Mouse (Mus musculus): ENCODE data around the gene Eif4e1b. TPM values are rescaled to one million over a fixed set of nuclear protein-coding genes. Genes with fewer than 3 reads are reported as not detected.

The Eif4e1b gene
- polyA plus RNA-seq, 1 experiment from 2014 or later, result not detected

DNA sequence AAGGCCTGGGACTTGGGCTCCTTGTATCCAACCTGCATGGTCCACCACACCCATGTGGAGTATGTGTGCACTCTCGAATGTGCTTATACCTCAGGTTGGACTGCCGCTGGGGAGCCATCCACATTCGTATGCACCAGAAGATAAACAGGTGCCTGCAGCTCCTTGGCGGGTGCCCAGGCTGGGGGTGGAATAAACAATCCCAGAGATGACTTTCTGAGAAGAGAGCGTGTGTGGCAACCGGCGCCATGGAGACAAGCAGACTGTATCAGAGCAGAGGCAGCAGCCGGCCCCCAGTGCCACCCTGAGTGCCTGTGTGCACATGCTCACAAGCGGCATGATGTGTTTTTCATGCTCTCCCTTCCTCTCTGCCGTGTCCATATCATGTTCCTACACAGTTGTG is 31.1 kb upstream of the Eif4e1b start:
- H3K4me1 ChIP-seq (replicated peaks), result peaks cover 59% of the 10 kb centered on the region
- peaks cover 35% of the 10 kb centered on the region for H3K27me3 ChIP-seq
- no peak overlapping the region for H3K4me2 ChIP-seq (replicated peaks)
- no peak overlapping the region for H3K4me3 ChIP-seq (replicated peaks)
- ATAC-seq, result no peak
- 73% methylated on average over 10 of the region's 10 CpGs for WGBS
- 0 out of 2 replicates have a peak overlapping the region, but pooled peaks have one; percentile 28 for H3K9ac ChIP-seq (replicated peaks)
- H3K9me3 ChIP-seq, result no peaks in the 10 kb centered on the region
- no peaks in the 10 kb centered on the region for H3K36me3 ChIP-seq
- no peak overlapping the region for H3K27ac ChIP-seq

GRCm38 (mm10) chr13:54753733-54754132 is 30.1 kb upstream of the Eif4e1b start:
- ATAC-seq, result no peak
- no peak overlapping the region for H3K4me3 ChIP-seq (replicated peaks)
- no peak overlapping the region for H3K27ac ChIP-seq
- peaks cover 51% of the 10 kb centered on the region for H3K4me1 ChIP-seq (replicated peaks)
- no peaks in the 10 kb centered on the region for H3K9me3 ChIP-seq
- no peak overlapping the region for H3K9ac ChIP-seq (replicated peaks)
- WGBS, result 67% methylated on average over 6 of the region's 6 CpGs
- no peak overlapping the region for H3K4me2 ChIP-seq (replicated peaks)
- no peaks in the 10 kb centered on the region for H3K36me3 ChIP-seq
- H3K27me3 ChIP-seq, result peaks cover 30% of the 10 kb centered on the region

DNA sequence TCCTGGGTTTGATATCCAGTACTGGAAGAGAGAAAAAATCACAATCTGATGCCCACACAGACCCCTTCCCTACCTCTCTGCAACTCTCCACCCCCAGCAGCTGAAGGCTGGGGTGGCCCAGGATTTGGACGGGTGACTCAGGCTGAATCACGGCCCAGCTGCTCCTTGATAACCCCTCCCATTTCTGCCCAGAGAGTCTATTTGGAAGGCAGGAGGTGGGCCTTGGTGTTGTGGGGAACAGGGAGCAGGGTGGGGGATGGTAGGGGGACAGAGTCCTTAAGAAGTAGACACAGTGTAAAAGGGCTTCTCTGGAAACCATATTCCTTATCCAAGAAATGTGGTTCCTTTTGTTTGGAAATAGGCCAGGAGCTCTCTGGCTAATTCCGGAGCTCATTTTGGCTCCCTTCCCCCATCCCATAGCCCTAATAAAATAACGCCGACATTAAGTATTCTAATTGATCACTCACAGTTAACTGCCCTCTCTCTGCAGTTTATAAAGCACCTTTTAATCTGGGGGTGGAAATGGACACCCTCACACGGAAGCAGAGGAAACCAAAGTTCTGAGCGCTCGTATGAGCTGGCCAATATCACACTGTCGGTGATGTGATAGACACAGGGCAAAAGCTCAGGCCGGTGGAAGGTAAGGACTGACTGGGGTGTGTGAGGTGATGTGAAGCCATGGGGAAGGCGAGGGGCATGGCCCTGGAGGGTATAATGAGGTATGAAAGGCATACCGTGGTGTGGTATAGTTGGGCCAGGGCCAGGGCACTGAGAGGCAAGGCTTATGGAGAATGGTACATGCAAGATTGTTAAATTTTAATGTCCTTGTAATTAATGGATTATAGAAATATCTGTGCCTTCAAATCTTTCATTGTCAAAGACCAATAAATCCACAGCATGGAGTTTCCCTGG is 29.4 kb upstream of the Eif4e1b start:
- no peak for ATAC-seq
- peaks cover 55% of the 10 kb centered on the region for H3K4me1 ChIP-seq (replicated peaks)
- no peaks in the 10 kb centered on the region for H3K36me3 ChIP-seq
- H3K9ac ChIP-seq (replicated peaks), result no peak overlapping the region
- WGBS, result 41% methylated on average over 12 of the region's 12 CpGs
- H3K27ac ChIP-seq, result no peak overlapping the region
- no peak overlapping the region for H3K4me3 ChIP-seq (replicated peaks)
- H3K27me3 ChIP-seq, result peaks cover 30% of the 10 kb centered on the region
- H3K9me3 ChIP-seq, result no peaks in the 10 kb centered on the region
- no peak overlapping the region for H3K4me2 ChIP-seq (replicated peaks)

GRCm38 (mm10) chr13:54755201-54755830 is 28.5 kb upstream of the Eif4e1b start:
- H3K4me1 ChIP-seq (replicated peaks), result peaks cover 57% of the 10 kb centered on the region
- H3K9ac ChIP-seq (replicated peaks), result 0 out of 2 replicates have a peak overlapping the region, but pooled peaks have one; percentile 19

DNA sequence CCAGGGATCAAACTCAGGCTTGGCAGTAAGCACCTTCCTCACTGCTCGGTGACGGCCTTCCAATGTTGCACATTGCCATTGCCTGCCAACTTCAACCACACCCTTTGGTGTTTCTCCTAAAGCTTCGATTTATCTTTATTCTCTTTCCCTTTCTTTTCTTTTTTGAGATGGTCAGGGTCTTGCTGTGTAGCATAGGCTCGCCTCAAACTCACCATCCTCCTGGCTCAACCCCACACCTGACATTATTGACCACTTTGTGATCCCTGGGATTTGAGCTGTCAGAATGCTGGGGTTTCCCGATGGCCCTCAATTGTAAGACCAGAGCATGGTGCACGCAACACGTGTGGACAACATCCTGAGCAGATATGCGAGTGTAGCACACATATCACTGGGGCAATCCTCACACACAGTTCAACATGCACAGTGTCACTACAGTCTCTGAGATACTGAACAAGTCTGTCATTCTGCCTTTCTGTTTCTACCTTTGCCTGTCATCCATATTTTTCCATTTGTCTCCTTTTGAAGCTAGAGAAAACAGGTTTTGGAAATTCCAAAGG is 27.6 kb upstream of the Eif4e1b start:
- Histone ChIP-seq H3K9me3 (no peaks in the 10 kb centered on the region), H3K27me3 (peaks cover 33% of the 10 kb centered on the region), H3K27ac (no peak overlapping the region), H3K4me3 (replicated peaks) (no peak overlapping the region), H3K4me2 (replicated peaks) (no peak overlapping the region), H3K36me3 (no peaks in the 10 kb centered on the region), H3K4me1 (replicated peaks) (peaks cover 55% of the 10 kb centered on the region), H3K9ac (replicated peaks) (no peak overlapping the region)
- WGBS, result 87% methylated on average over 8 of the region's 8 CpGs
- no peak for ATAC-seq

More at GRCm38 (mm10) chr13:54755201-54755830, 28.5 kb upstream of the Eif4e1b start:
- no peaks in the 10 kb centered on the region for H3K36me3 ChIP-seq
- WGBS, result 17% methylated on average over 9 of the region's 9 CpGs
- H3K4me3 ChIP-seq (replicated peaks), result no peak overlapping the region
- H3K27ac ChIP-seq, result peak overlapping the region; percentile 69
- peaks cover 32% of the 10 kb centered on the region for H3K27me3 ChIP-seq
- no peak for ATAC-seq
- no peaks in the 10 kb centered on the region for H3K9me3 ChIP-seq
- 0 out of 2 replicates have a peak overlapping the region, but pooled peaks have one; percentile 17 for H3K4me2 ChIP-seq (replicated peaks)

GRCm38 (mm10) chr13:54757093-54757830 is 26.5 kb upstream of the Eif4e1b start:
- Histone ChIP-seq H3K4me2 (replicated peaks) (peak overlapping the region; percentile 88), H3K27ac (peak overlapping the region; percentile 94), H3K9ac (replicated peaks) (peak overlapping the region; percentile 69), H3K9me3 (no peaks in the 10 kb centered on the region), H3K4me3 (replicated peaks) (peak overlapping the region; percentile 47), H3K4me1 (replicated peaks) (peaks cover 55% of the 10 kb centered on the region), H3K36me3 (no peaks in the 10 kb centered on the region), H3K27me3 (peaks cover 32% of the 10 kb centered on the region)
- ATAC-seq, result no peak
- 32% methylated on average over 10 of the region's 10 CpGs for WGBS

DNA sequence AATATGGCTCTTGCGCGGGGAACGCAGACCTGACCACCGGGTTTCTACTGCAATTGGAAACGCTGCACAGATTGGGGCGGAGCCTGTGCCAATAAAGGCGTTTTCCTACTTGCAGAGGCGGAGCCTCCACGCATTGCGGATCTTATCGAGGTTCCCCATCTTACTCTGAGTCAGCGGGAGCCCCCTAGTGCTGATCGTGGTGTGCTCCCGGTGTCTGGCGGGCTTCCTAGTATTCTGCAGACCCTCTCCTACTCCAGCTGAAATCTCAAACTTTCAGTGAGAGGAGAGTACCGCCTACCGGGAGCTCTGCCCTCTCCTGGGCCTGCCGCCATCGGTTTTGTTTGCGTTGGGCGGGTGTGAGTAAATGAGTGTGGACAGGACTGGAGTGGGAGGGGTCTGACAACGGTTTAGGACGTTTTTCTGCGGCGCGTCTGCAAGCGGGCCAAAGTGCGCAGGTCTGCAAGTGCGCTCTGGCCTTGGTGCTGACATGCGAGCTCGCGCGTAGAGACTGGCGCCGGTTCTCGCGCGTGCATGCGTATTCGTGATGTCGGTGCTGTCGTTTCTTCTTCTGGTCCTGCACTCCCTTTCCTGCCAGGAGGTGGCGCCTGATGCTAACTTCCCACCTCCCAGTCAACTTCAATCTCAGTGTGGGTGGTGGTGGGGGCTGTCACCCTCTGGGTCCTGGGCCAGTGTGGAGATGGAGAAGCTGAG is 25.6 kb upstream of the Eif4e1b start:
- Histone ChIP-seq H3K36me3 (no peaks in the 10 kb centered on the region), H3K4me1 (replicated peaks) (peaks cover 50% of the 10 kb centered on the region), H3K9me3 (no peaks in the 10 kb centered on the region), H3K9ac (replicated peaks) (peak overlapping the region; percentile 69), H3K27me3 (peaks cover 30% of the 10 kb centered on the region), H3K27ac (peak overlapping the region; percentile 94), H3K4me2 (replicated peaks) (peak overlapping the region; percentile 88), H3K4me3 (replicated peaks) (peak overlapping the region; percentile 47)
- ATAC-seq, result peak; percentile 79
- WGBS, result under 1% methylated on average over 43 of the region's 43 CpGs

DNA sequence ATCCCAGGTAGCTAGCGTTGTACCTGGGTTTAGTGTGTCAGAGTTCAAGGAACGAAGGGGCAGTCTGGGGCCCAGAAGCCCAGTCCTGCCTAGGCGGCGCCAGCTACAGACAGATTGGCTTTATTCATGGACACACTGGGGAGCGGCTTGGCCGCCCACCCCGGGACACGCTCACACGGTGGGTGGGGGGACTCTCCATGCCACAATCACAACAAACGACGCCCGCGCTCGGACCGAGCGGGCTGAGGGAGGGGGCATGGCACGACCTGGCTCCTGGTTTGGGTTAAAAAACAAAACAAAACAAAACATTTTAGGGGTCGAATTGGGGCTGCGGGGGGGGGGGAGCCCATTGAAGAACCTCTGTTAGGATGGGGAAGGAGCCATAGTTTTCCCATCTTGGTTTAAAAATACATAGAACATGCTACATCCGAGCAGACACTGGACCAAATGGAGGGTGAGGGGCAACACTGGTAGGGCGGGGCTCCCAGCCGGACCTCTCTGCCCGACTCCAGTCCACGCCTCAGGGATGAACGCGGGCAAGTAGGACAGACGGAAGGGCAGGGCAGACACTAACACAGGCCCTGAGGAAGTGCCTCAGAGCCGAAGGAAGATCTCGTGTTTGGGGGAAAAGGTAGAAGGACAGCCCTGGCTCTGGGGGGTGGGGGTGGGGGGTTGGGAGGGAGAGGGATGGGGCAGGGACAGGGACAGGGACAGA is 24.9 kb upstream of the Eif4e1b start:
- Histone ChIP-seq H3K4me1 (replicated peaks) (peaks cover 47% of the 10 kb centered on the region), H3K27ac (peak overlapping the region; percentile 94), H3K4me3 (replicated peaks) (peak overlapping the region; percentile 47), H3K27me3 (peaks cover 34% of the 10 kb centered on the region), H3K36me3 (no peaks in the 10 kb centered on the region), H3K4me2 (replicated peaks) (peak overlapping the region; percentile 88), H3K9me3 (no peaks in the 10 kb centered on the region), H3K9ac (replicated peaks) (peak overlapping the region; percentile 69)
- ATAC-seq, result peak; percentile 19
- WGBS, result under 1% methylated on average over 29 of the region's 29 CpGs

DNA sequence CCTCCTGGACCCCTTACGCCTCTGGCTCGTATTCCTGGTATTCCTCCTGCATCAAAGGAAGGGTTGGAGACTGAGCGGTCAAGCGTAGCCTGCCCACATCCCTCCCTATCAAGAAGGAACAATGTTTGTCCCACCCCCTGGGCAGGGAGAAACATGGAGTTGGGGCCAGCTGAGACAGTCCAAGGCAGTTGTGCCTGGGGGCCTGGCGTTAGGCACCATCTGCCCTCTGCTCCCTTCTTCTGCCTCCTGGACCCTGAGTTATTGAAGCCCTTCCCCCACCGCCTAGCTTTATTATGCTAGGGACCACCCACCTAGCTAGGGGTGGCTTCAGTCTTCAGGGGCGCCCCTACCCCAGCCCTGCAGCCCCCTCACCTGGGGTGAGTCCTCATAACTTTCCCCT is 24.3 kb upstream of the Eif4e1b start:
- Histone ChIP-seq H3K4me1 (replicated peaks) (peaks cover 42% of the 10 kb centered on the region), H3K4me3 (replicated peaks) (peak overlapping the region; percentile 47), H3K27ac (no peak overlapping the region; the same call in 1 of the 2 replicates), H3K9me3 (no peaks in the 10 kb centered on the region), H3K4me2 (replicated peaks) (peak overlapping the region; percentile 88), H3K27me3 (peaks cover 40% of the 10 kb centered on the region), H3K36me3 (no peaks in the 10 kb centered on the region), H3K9ac (replicated peaks) (peak overlapping the region; percentile 69)
- WGBS, result 5% methylated on average over 7 of the region's 7 CpGs
- peak; percentile 3; the same call in 1 of the 2 replicates for ATAC-seq

DNA sequence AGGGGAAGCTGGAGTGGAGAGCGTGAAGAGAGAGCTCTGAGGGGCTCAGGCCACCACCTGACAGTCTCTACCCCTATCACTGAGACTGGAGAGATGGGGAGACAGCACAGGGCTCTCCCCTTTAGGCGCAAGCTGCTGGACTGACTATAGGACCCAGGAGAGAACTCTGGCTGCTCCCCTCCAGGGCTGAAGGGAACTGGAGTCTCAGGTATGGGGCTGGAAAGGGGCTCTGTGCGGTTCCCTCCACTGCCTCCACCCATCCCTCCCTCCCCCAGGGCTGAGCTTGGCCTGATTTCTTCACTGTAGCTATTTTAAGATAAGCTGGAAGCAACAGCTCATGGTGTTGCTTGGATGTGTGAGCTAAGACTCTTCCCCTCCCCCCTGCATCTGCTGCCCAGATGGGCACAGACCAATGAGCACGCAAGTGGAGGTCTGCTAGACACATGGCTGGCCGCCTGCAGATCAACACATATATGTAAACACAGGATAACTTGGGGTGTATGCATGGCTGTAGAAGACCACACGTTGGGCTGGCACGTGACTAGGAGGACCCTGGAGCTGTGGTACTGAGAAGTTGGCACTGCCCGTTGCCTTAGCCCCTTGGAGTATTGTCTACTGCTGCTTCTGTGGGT is 23.5 kb upstream of the Eif4e1b start:
- Histone ChIP-seq H3K36me3 (no peaks in the 10 kb centered on the region), H3K4me3 (replicated peaks) (no peak overlapping the region), H3K4me2 (replicated peaks) (no peak overlapping the region), H3K27ac (no peak overlapping the region), H3K9ac (replicated peaks) (no peak overlapping the region), H3K9me3 (no peaks in the 10 kb centered on the region), H3K27me3 (peaks cover 48% of the 10 kb centered on the region), H3K4me1 (replicated peaks) (peaks cover 34% of the 10 kb centered on the region)
- no peak for ATAC-seq
- 64% methylated on average over 8 of the region's 8 CpGs for WGBS

All from midbrain, embryonic 13.5 days (tissue).